8 mouse cellular contexts compared by ENCODE assay signal in the genomic region with DNA sequence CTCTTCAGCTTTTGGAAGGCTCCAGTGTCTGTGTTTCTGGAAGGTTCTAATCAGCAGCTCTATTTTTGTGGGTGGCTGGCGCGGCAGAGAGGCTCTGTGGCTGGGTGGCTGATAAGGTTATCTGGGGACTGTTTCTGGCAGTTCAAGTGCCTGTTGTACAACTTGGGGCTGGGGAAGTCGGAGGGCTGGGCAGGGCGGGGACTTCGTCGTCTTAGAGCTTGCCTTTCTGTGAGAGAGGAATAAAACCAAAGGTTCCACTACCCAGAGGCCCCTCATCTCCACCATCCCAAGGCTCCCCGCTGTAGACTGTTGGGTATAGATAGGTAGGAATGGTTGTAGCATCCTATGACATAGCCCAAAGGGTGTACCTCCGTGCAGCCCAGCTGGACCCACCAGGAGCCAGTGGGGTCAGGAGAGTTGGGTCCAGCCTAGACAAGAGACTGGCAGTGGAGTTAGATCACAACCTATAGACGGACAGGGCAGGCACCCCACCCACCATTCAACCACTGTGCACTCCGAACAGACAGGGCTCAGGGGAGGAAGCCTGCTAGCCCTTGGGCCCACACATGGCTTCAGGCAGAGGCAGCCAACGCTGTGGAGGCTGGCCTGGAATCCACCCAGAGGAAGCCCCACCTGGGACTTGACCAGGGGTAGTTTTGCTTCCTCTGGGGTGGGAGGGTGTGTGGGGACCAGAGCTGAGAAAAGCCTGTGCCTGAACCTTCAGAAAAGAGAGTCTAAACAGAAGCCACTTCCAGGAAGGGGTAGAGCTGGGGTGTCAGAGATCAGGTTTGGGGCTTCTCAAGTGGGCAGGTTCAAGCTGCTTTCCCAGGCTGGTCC.
DNase-seq lines count a peak whose midpoint lies in the region; ATAC-seq lines count a peak whose summit lies in the region.

No protein-coding gene starts in this region.

- no peak overlapping the region for H3K9ac ChIP-seq in midbrain, embryonic 15.5 days
- H3K9ac ChIP-seq in stomach, embryonic 14.5 days (replicated peaks; ENCODE audit: low read depth, low read length) = no peak overlapping the region
- no peak overlapping the region for H3K9ac ChIP-seq in forebrain, embryonic 16.5 days (replicated peaks; ENCODE audit: low read depth, low read length)

- WGBS in midbrain, embryonic 10.5 days = 84% methylated on average over 11 of the region's 11 CpGs
- 87% methylated on average over 11 of the region's 11 CpGs for WGBS in midbrain, embryonic 15.5 days
- WGBS in stomach, embryonic 14.5 days = 63% methylated on average over 11 of the region's 11 CpGs
- WGBS in forebrain, embryonic 16.5 days = 83% methylated on average over 11 of the region's 11 CpGs

- no peak overlapping the region for H3K4me2 ChIP-seq in midbrain, embryonic 15.5 days
- no peak overlapping the region for H3K4me2 ChIP-seq in stomach, embryonic 14.5 days (replicated peaks; ENCODE audit: low read depth, low read length)
- H3K4me2 ChIP-seq in forebrain, embryonic 16.5 days (ENCODE audit: low read length) = no peak overlapping the region

- ATAC-seq in midbrain, embryonic 15.5 days (replicated peaks) = no peak
- ATAC-seq in stomach, embryonic 14.5 days (ENCODE audit: insufficient number of reproducible peaks, insufficient read depth, low FRiP score, low read depth) = peak; percentile 75; the same call in 1 of the 2 replicates
- no peak for ATAC-seq in forebrain, embryonic 16.5 days

- H3K27ac ChIP-seq in midbrain, embryonic 10.5 days (replicated peaks) = 0 out of 2 replicates have a peak overlapping the region, but pooled peaks have one; percentile 50
- H3K27ac ChIP-seq in midbrain, embryonic 15.5 days = no peak overlapping the region
- H3K27ac ChIP-seq in stomach, embryonic 14.5 days (ENCODE audit: low read length) = no peak overlapping the region
- H3K27ac ChIP-seq in forebrain, embryonic 16.5 days (ENCODE audit: low read length) = no peak overlapping the region

- DNase-seq in midbrain, embryonic 10.5 days (ENCODE audit: low spot score) = no peak
- peak; percentile 94 for DNase-seq in liver
- DNase-seq in layer of hippocampus, postnatal 25 days (ENCODE audit: extremely low spot score in 1 of 2, low spot score in 1 of 2) = no peak
- no peak for DNase-seq in cerebellum, postnatal 36 days

- peaks cover 19% of the 10 kb centered on the region for H3K4me1 ChIP-seq in midbrain, embryonic 10.5 days
- H3K4me1 ChIP-seq in midbrain, embryonic 15.5 days = peaks cover 9% of the 10 kb centered on the region
- H3K4me1 ChIP-seq in erythroblast, embryonic 14.5 days (ENCODE audit: control insufficient read depth) = peaks cover 96% of the 10 kb centered on the region
- peaks cover 4% of the 10 kb centered on the region; the same call in 1 of the 2 replicates for H3K4me1 ChIP-seq in stomach, embryonic 14.5 days (ENCODE audit: control insufficient read depth, insufficient read depth, low read length)
- no peaks in the 10 kb centered on the region for H3K4me1 ChIP-seq in forebrain, embryonic 16.5 days (replicated peaks; ENCODE audit: control insufficient read depth, insufficient read depth, low read length)

- H3K36me3 ChIP-seq in midbrain, embryonic 10.5 days = no peaks in the 10 kb centered on the region
- no peaks in the 10 kb centered on the region for H3K36me3 ChIP-seq in midbrain, embryonic 15.5 days (replicated peaks)
- peaks cover 9% of the 10 kb centered on the region; the same call in 1 of the 2 replicates for H3K36me3 ChIP-seq in erythroblast, embryonic 14.5 days (ENCODE audit: control insufficient read depth)
- H3K36me3 ChIP-seq in stomach, embryonic 14.5 days (ENCODE audit: control insufficient read depth, insufficient read depth, low read length) = no peaks in the 10 kb centered on the region
- H3K36me3 ChIP-seq in forebrain, embryonic 16.5 days (ENCODE audit: control insufficient read depth, insufficient read depth) = no peaks in the 10 kb centered on the region

- H3K27me3 ChIP-seq in midbrain, embryonic 10.5 days (ENCODE audit: low read depth, poor library complexity, severe bottlenecking) = no peaks in the 10 kb centered on the region
- no peaks in the 10 kb centered on the region for H3K27me3 ChIP-seq in midbrain, embryonic 15.5 days (replicated peaks)
- H3K27me3 ChIP-seq in erythroblast, embryonic 14.5 days (ENCODE audit: control insufficient read depth) = no peaks in the 10 kb centered on the region
- H3K27me3 ChIP-seq in stomach, embryonic 14.5 days (ENCODE audit: control insufficient read depth, insufficient read depth, low read length) = no peaks in the 10 kb centered on the region
- no peaks in the 10 kb centered on the region for H3K27me3 ChIP-seq in forebrain, embryonic 16.5 days (replicated peaks; ENCODE audit: control insufficient read depth, insufficient read depth, low read length)

- H3K4me3 ChIP-seq in midbrain, embryonic 10.5 days = no peak overlapping the region
- no peak overlapping the region for H3K4me3 ChIP-seq in midbrain, embryonic 15.5 days
- H3K4me3 ChIP-seq in erythroblast, embryonic 14.5 days (replicated peaks) = peak overlapping the region; percentile 59
- H3K4me3 ChIP-seq in stomach, embryonic 14.5 days (ENCODE audit: low read depth, low read length) = no peak overlapping the region
- H3K4me3 ChIP-seq in forebrain, embryonic 16.5 days (replicated peaks; ENCODE audit: low read length) = no peak overlapping the region

- no peaks in the 10 kb centered on the region for H3K9me3 ChIP-seq in midbrain, embryonic 10.5 days (replicated peaks)
- H3K9me3 ChIP-seq in midbrain, embryonic 15.5 days = no peaks in the 10 kb centered on the region
- no peaks in the 10 kb centered on the region for H3K9me3 ChIP-seq in erythroblast, embryonic 14.5 days (ENCODE audit: control insufficient read depth, low read length)
- no peaks in the 10 kb centered on the region for H3K9me3 ChIP-seq in stomach, embryonic 14.5 days (ENCODE audit: control insufficient read depth, low read depth, low read length)
- H3K9me3 ChIP-seq in forebrain, embryonic 16.5 days (ENCODE audit: control insufficient read depth, low read length) = no peaks in the 10 kb centered on the region
